Mouse (Mus musculus): ENCODE measurements around the gene Cc2d1b.
A peak's percentile ranks its signal among the peaks of the same experiment; 100 is the strongest.

The Cc2d1b gene

GRCm38 (mm10) chr4:108619587-108620341, at the start of gene Cc2d1b:
Gene Cc2d1b, plus strand, starts transcription at chr4:108619940.
- peak; percentile 94 for DNase-seq

- no peak for DNase-seq
Observed at GRCm38 (mm10) chr4:108572644-108573043, 47.1 kb upstream of the Cc2d1b start.

- DNase-seq, result peak; percentile 98
Observed at GRCm38 (mm10) chr4:108578840-108579742, 40.6 kb upstream of the Cc2d1b start, which contains the start of the genes Prpf38a and Orc1. Gene Prpf38a, minus strand, starts transcription at chr4:108579336. Gene Orc1, plus strand, starts transcription at chr4:108579423.

- DNase-seq, result no peak
Observed at GRCm38 (mm10) chr4:108579743-108580411, 39.9 kb upstream of the Cc2d1b start.

GRCm38 (mm10) chr4:108593376-108593775, 26.4 kb upstream of the Cc2d1b start:
- DNase-seq, result no peak

GRCm38 (mm10) chr4:108595785-108596184, 24.0 kb upstream of the Cc2d1b start:
- no peak for DNase-seq

- no peak for DNase-seq
Observed at GRCm38 (mm10) chr4:108598306-108598705, 21.4 kb upstream of the Cc2d1b start.

GRCm38 (mm10) chr4:108601870-108602269, 17.9 kb upstream of the Cc2d1b start:
- DNase-seq, result no peak

GRCm38 (mm10) chr4:108608651-108609050, 11.1 kb upstream of the Cc2d1b start:
- no peak for DNase-seq

GRCm38 (mm10) chr4:108610935-108611334, 8.8 kb upstream of the Cc2d1b start:
- peak; percentile 28 for DNase-seq

- DNase-seq, result no peak
Observed at GRCm38 (mm10) chr4:108618586-108618985, 1.2 kb upstream of the Cc2d1b start.

- peak; percentile 43 for DNase-seq
Observed at GRCm38 (mm10) chr4:108619165-108619564, 575 bp upstream of the Cc2d1b start.

- no peak for DNase-seq
Observed at GRCm38 (mm10) chr4:108620536-108620935, 796 bp downstream of the Cc2d1b start.

GRCm38 (mm10) chr4:108621504-108621903, 1.8 kb downstream of the Cc2d1b start:
- DNase-seq, result no peak

- DNase-seq, result no peak
Observed at GRCm38 (mm10) chr4:108627066-108627465, 7.3 kb downstream of the Cc2d1b start.

GRCm38 (mm10) chr4:108629363-108629880, 9.7 kb downstream of the Cc2d1b start:
- no peak for DNase-seq

- no peak for DNase-seq
Observed at GRCm38 (mm10) chr4:108630096-108630495, 10.4 kb downstream of the Cc2d1b start.

- DNase-seq, result peak; percentile 31
Observed at GRCm38 (mm10) chr4:108631616-108632015, 11.9 kb downstream of the Cc2d1b start.

GRCm38 (mm10) chr4:108633703-108634102, 14.0 kb downstream of the Cc2d1b start:
- DNase-seq, result no peak

GRCm38 (mm10) chr4:108634696-108635095, 15.0 kb downstream of the Cc2d1b start:
- no peak for DNase-seq

- DNase-seq, result no peak
Observed at GRCm38 (mm10) chr4:108635101-108635500, 15.4 kb downstream of the Cc2d1b start.

- no peak for DNase-seq
Observed at GRCm38 (mm10) chr4:108637721-108638120, 18.0 kb downstream of the Cc2d1b start.

- DNase-seq, result no peak
Observed at GRCm38 (mm10) chr4:108638752-108639151, 19.0 kb downstream of the Cc2d1b start.
